Mouse (Mus musculus) WW6 (cell line): ENCODE results near the gene Stard13.

Experiments
- DNase-seq: peaks from one replicate; pipeline ENCODE4 v3.0.0-alpha.2; 2013; ENCODE audit warnings: low read depth, low spot score

Stard13 gene

GRCm38 (mm10) chr5:151228367-151229005 lies 5.2 kb downstream of the Stard13 start:
- DNase-seq: no peak

GRCm38 (mm10) chr5:151223696-151224366 lies 9.8 kb downstream of the Stard13 start:
- no peak for DNase-seq

- no peak for DNase-seq
These were observed 10.8 kb downstream of the Stard13 start for GRCm38 (mm10) chr5:151222791-151223190.

DNA sequence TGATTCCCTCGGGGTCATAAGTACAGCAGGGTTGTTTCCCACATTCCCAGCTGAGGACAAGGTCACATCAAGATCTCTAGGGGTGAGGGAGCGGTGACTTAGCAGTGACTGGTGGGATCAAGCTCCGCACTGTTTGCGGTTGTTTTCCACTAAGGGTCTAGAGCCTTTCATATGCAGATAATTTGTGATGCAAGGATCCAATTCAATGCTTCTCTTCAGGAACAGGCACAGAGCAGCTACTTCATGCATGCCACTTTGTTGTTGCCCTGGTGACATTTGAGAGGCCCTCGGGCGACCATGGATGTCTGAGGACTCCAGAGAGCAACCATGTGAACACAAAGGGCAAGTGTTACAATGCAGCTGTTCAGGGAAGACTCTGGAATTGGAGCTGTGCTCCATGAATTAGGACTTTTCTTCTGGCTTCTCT lies 14.9 kb downstream of the Stard13 start:
- DNase-seq: no peak

- DNase-seq: no peak
These were observed 20.5 kb downstream of the Stard13 start for GRCm38 (mm10) chr5:151213097-151213496.

GRCm38 (mm10) chr5:151210869-151211268 lies 22.8 kb downstream of the Stard13 start:
- no peak for DNase-seq

DNA sequence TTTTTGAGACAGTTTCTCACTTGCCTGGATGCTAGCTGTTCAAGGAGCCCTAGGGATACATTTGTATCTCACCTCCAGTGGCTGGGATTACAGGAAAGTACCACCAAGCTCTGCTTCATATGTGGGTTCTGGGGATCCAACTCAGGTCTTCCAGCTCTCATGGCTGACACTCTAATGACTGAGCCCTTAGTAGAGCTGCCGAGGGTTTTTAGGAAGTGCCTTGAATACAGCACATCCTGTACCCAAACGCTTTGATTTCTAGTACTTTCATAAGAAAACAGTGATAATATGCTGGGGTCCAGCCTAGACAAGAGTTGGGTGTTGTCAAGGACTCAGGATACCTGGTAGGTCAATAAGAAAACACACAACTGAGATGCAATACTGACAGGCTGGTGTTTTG lies 23.6 kb downstream of the Stard13 start:
- no peak for DNase-seq

- DNase-seq: no peak
These were observed 28.6 kb downstream of the Stard13 start for GRCm38 (mm10) chr5:151205017-151205416.

- no peak for DNase-seq
These were observed 30.7 kb downstream of the Stard13 start for GRCm38 (mm10) chr5:151202925-151203324.

DNA sequence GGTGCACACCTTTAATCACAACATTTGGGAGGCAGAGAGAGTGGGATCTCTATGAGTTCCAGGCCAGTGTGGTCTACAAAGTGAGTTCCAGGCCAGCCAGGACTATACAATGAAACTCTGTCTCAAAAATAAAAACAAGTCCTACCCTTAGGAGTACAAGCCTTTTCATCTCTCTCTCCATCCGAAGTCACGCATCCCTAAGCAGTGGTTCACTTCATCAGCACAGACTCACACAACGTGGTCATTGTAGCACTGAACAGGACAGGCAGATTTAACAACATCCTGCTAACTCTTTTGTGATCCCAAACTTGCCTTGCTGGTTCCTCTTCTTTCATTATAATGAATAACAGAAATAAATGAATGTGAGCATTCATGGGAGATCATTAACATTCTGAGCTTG lies 32.4 kb downstream of the Stard13 start:
- DNase-seq: no peak

DNA sequence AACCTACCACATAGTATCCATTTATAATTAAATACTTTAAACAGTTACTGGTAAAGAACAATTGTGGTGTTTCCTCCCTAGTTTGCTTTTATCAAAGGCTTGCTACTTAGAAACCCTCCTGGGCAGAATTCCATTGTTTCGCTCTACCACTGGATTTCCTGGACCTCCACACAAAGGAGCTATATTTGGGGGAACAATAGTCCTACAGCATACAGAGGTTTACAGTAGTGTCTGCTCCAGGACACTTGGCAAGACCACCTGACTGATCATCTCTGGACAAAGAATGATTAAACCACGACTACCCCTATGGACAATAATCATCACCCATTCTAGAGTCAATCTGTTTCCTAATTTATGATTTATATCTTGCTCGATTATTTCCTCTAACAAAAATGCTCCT lies 34.4 kb downstream of the Stard13 start:
- DNase-seq: no peak

- DNase-seq: no peak
These were observed 36.9 kb downstream of the Stard13 start for GRCm38 (mm10) chr5:151196603-151197272.

- no peak for DNase-seq
These were observed 39.6 kb downstream of the Stard13 start for GRCm38 (mm10) chr5:151193885-151194520.

DNA sequence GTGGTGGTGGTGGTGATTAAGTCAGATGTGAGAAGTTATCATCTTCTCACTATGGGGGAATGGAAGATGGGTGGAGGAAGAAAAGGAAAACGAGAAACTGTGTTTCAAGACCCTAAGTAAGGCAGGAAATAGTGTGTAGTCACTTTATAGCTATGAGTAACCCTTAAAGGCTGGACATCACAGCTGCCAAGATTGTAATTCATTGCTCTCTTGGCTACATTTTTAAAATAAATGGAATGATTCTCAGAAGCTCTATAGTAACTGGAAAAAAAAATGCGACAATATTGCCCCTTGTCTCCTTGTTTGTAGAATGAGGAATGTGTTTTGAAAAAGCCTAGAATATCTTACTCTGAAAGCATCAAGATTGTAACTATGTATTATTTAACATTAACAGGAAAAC lies 41.4 kb downstream of the Stard13 start:
- DNase-seq: no peak

GRCm38 (mm10) chr5:151190764-151191163 lies 42.9 kb downstream of the Stard13 start:
- no peak for DNase-seq

DNA sequence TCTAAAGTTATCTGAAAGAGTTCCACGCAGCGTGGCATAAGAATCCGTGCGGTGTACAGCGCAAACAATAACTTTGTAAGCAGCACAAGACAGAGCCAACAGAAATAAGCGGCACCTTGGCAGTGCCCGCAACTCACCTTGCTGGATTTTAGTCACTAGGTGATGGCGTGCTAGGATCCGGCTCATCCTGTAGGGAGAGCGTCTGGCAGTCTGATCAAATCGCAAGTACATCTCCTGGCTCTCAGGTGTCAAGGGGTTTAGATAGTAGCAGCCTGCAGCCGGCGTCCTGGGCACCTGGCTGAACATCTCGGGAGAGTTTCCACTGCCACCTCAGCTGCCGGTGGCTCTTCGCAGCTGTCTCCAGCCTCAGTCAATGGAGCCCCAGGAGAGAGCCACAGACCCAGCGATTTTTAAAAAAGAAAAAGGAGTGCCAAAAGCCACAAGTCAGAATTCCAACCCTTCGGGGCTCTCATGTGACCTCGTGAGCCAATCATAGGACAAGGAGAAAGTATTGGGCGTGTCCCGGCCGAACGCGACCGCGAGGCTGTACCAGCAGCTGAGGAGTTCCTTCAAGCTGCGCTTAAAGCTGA lies 43.8 kb downstream of the Stard13 start:
- peak; percentile 38 for DNase-seq

DNA sequence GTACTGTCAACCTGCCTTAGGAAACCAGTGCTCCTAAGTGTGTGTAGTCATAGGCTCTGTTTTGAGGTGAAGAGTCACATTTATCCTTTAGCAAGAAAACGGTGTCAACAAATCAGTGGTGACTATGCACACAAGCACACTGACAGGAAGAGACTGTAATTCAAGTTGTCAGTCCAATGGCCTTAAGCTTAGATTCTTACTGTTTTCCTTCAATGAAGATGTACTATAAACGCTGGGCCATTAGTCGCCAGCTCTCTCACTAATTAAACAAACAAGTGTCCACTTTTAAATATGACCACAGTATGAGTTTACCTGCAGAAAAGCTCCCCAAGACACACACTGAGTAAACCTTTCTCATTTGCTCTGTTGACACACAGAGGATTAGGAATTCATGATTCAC lies 44.3 kb downstream of the Stard13 start:
- no peak for DNase-seq

- no peak for DNase-seq
These were observed 45.0 kb downstream of the Stard13 start for GRCm38 (mm10) chr5:151188659-151189058.

DNA sequence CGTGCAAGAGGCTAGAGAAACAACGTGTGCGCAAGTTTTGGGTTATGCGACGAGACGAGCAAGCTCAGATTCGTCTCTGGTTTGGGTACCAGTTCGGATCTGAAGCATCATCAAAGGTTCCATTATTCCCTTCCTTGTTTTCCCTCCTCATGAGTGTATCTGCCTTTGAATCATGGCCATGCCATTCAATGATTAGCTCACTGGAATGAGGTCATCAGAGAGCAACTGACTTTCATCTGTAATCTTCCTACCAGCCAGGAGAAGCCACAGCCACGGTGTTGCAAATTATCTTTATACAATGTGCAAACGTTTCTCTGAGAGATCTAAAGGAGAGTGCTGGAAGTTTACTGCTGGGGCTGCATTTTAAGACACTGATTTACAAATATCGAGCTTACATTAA lies 46.3 kb downstream of the Stard13 start:
- no peak for DNase-seq

GRCm38 (mm10) chr5:151185286-151185856 lies 48.3 kb downstream of the Stard13 start:
- DNase-seq: no peak

DNA sequence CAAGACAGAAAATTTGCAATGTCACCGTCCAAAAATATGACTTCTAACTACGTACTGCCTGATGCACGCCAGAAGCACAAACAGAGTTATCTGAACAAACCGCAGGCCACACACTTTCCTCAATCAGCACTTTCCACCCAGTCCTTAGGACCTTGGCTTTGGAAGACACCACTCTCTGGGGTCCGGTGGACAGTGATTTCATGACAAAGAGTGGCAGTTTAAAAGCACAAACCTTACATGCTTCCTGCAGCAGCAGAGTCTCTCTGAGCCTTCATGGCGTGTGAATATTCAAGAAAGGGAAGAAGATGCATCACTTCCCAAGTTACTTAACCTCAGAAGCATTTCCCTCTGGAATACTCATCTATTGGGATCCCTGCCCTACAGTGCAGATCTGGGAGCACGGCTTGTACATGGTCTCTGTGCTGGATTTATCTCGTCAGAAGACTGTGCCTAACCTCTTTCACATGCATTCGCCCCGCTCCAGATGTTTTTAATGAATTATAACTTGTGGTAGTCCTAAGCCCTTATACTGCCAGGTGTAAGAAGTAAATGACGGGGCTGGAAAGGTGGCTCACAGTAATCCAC lies 49.9 kb downstream of the Stard13 start:
- no peak for DNase-seq
